Mouse (Mus musculus) intestine, postnatal 0 days (tissue): Measurements from ENCODE around the gene Mrpl16. TPM values are rescaled to one million over a fixed set of nuclear protein-coding genes. Genes with fewer than 3 reads are reported as not detected.

ENCODE experiments used
- ATAC-seq: fragments of 200-750 bp; cut with Nextera tagmentation; 2 replicates; pipeline ENCODE4 v1.8.0; 2017; ENCODE audit warnings: mild to moderate bottlenecking, moderate TSS enrichment, moderate library complexity
- H3K27ac ChIP-seq: fragments of 300-500 bp; sonication (generic); 2 replicates; pipeline ENCODE4 v1.5.1; 2014; ENCODE audit warnings: mild to moderate bottlenecking, low read depth, low read length, moderate library complexity
- H3K27me3 ChIP-seq: fragments of 300-500 bp; sonication (generic); replicated peaks from 2 replicates; pipeline ENCODE4 v1.6.1; 2014; ENCODE audit warnings: low read length, mixed read lengths; ENCODE audit not compliant: control insufficient read depth, insufficient read depth
- H3K36me3 ChIP-seq: fragments of 300-500 bp; sonication (generic); 2 replicates; pipeline ENCODE4 v1.6.1; 2014; ENCODE audit warnings: mild to moderate bottlenecking, moderate library complexity; ENCODE audit not compliant: control insufficient read depth, insufficient read depth
- H3K4me1 ChIP-seq: fragments of 300-500 bp; sonication (generic); replicated peaks from 2 replicates; pipeline ENCODE4 v1.6.1; 2014; ENCODE audit warnings: antibody characterized with exemption, low read length, mixed read lengths; ENCODE audit not compliant: control insufficient read depth, insufficient read depth
- H3K4me2 ChIP-seq: fragments of 300-500 bp; sonication (generic); replicated peaks from 2 replicates; pipeline ENCODE4 v1.6.1; 2014; ENCODE audit warnings: low read depth, mild to moderate bottlenecking, moderate library complexity
- H3K4me3 ChIP-seq: fragments of 300-500 bp; sonication (generic); 2 replicates; pipeline ENCODE4 v1.5.1; 2014; ENCODE audit warnings: low read depth, low read length
- H3K9ac ChIP-seq: fragments of 300-500 bp; sonication (generic); 2 replicates; pipeline ENCODE4 v1.6.1; 2014; ENCODE audit warnings: mild to moderate bottlenecking, low read depth, low read length
- H3K9me3 ChIP-seq: fragments of 300-500 bp; sonication (generic); 2 replicates; pipeline ENCODE4 v1.6.1; 2016; ENCODE audit warnings: mixed run types; ENCODE audit not compliant: control insufficient read depth
- CTCF ChIP-seq: sonication (generic); IDR thresholded peaks from 2 replicates; pipeline ENCODE4 v1.5.1; 2016; ENCODE audit warnings: low read depth, mild to moderate bottlenecking, control low read depth, antibody characterized with exemption, moderate library complexity
- WGBS: fragments of 180-500 bp; shearing (Covaris S2); extraction: QIAGEN DNeasy Blood & Tissue Kit; methylation state at CpG from one replicate; pipeline ENCODE4 v1.1.7; 2014; 5-methylcytosine and 5-hydroxymethylcytosine counted together
- polyA plus RNA-seq: library from polyadenylated mRNA; unstranded; fragments of >200 nt; fragmentation: Nextera tagmentation; extraction: Ambion mirVana; gene quantifications from 2 replicates; pipeline ENCODE4 v1.2.1, GENCODE M21; 2015

Mrpl16 gene
- polyA plus RNA-seq, 1 experiment from 2014 or later: 54.0 TPM

DNA sequence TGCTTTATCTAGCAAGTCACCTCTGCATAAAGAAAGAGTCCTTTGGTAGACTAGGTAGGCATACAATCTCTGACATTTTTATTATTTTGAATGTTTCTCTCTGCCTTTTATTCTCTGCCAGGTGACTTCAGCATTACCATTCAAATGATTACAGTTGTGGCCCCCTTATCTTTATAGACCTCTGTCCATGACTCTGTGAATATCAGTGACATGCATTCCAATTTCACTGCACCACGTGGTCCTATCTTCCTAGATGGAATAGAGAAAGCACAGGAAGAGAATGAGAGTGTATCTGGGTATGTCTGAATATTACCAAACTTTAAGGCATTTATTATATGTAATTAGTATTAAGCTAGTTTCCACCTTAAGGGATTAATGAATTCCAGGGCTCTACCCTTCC is 33.7 kb upstream of the Mrpl16 start:
- 17% methylated on average over 1 of the region's 1 CpGs for WGBS
- H3K4me1 ChIP-seq: no peaks in the 10 kb centered on the region
- no peak for ATAC-seq
- no peak overlapping the region for H3K4me2 ChIP-seq
- H3K9me3 ChIP-seq: no peaks in the 10 kb centered on the region
- no peak overlapping the region for H3K27ac ChIP-seq
- TF ChIP-seq CTCF: no peak
- H3K27me3 ChIP-seq: no peaks in the 10 kb centered on the region
- H3K4me3 ChIP-seq: no peak overlapping the region
- H3K36me3 ChIP-seq: no peaks in the 10 kb centered on the region
- H3K9ac ChIP-seq: no peak overlapping the region

DNA sequence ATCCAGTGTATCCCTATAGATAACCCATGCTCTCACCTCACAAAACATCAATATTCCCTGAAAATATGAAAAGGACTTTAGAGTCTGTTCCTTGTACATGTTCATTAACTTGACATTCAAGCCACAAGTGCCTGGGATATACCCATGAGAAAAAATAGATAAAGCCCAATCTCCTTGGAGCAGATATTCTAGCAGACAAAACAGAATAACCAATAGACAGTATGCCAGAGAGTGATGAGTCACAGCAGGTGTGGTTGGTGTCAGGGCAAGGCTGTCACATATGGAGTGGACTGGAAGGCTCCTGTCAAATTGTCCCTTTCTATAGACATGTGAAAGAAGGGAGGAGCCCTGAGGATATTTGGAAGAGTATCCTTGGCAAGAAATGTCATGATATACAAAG is 24.5 kb upstream of the Mrpl16 start:
- ATAC-seq: no peak
- Histone ChIP-seq H3K9me3 (no peaks in the 10 kb centered on the region), H3K4me1 (no peaks in the 10 kb centered on the region), H3K27me3 (no peaks in the 10 kb centered on the region), H3K4me2 (no peak overlapping the region), H3K27ac (no peak overlapping the region), H3K36me3 (no peaks in the 10 kb centered on the region), H3K4me3 (no peak overlapping the region), H3K9ac (no peak overlapping the region)
- no peak for TF ChIP-seq CTCF

DNA sequence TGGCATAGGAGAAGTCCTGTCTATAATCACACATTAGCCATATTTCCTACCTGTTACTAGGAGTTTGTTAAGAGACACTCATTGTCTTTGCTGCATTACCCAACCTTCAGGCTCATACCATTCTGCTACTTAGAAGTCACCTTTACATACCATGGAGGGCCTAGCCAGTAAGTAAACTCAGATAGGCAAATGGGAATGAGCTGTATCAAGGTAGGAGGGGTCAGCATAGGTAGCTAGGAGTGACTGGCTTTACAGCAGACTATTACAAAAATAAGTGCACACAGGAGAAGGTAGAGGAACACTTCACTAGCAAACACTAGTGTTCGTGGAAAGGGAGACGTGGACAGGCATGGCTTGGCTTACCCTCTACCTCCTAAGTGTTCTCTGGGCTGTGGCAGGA is 22.9 kb upstream of the Mrpl16 start, which contains the start of gene Gif:
Gene Gif (plus strand): TSS at position 257 of the 400 bp plus-strand sequence.
- no peak within 1 kb of the TSS for H3K9ac ChIP-seq
- no peak within 1 kb of the TSS for H3K27ac ChIP-seq
- H3K4me3 ChIP-seq: no peak within 1 kb of the TSS
- no peaks in the 10 kb centered on the region for H3K4me1 ChIP-seq
- H3K4me2 ChIP-seq: no peak within 1 kb of the TSS
- 85% methylated on average over 2 of the region's 2 CpGs for WGBS
- no peaks in the 10 kb centered on the region for H3K27me3 ChIP-seq
- TF ChIP-seq CTCF: no peak
- ATAC-seq: no peak
- no peaks in the 10 kb centered on the region for H3K36me3 ChIP-seq
- H3K9me3 ChIP-seq: no peaks in the 10 kb centered on the region

DNA sequence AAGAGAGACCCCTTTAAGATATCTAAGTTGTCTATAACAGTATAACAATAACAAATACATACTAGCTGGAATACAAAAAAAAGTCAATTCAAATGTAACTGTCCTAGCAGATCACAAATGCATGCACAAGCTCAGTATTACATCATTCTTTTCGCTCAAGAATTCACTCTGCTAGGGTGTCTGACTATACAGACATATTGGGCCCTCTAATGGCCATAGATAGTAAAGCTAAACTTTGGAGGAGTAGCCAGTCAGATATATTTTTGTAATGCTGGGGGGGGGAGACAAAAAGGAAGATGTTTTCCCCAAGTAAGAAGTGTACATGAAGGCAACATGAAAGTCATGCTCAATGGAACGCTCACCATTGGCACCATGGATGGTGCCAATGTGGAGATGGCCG is 5.1 kb upstream of the Mrpl16 start:
- H3K27me3 ChIP-seq: no peaks in the 10 kb centered on the region
- no peak for ATAC-seq
- H3K4me3 ChIP-seq: no peak overlapping the region
- TF ChIP-seq CTCF: peak; percentile 25; the same call in 1 of the 2 replicates
- no peak overlapping the region for H3K9ac ChIP-seq
- 81% methylated on average over 3 of the region's 3 CpGs for WGBS
- H3K27ac ChIP-seq: no peak overlapping the region
- no peaks in the 10 kb centered on the region for H3K9me3 ChIP-seq
- no peaks in the 10 kb centered on the region for H3K36me3 ChIP-seq
- no peaks in the 10 kb centered on the region for H3K4me1 ChIP-seq
- no peak overlapping the region for H3K4me2 ChIP-seq

DNA sequence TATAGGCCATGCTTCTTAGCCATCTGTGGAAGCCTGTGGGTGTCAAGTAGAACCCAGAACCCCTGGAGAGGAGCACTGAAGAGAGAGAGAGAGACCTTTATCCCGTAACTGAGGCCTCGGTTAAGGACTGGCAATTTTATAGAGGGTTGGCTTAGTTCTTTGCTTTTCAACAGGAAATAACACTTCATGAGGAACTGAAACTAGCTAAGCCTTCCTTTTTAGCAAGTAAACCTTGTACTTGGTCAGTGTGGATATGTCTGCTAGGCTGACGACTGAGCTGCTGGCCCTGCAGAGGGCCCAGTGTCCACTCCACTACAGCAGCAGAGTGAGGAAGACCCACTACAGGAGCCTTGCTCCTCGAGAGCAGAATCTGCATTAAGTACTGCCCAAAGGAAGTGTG is 3.8 kb upstream of the Mrpl16 start:
- H3K36me3 ChIP-seq: no peaks in the 10 kb centered on the region
- WGBS: 45% methylated on average over 4 of the region's 4 CpGs
- H3K4me1 ChIP-seq: no peaks in the 10 kb centered on the region
- no peaks in the 10 kb centered on the region for H3K9me3 ChIP-seq
- no peak overlapping the region for H3K4me3 ChIP-seq
- no peak overlapping the region for H3K4me2 ChIP-seq
- TF ChIP-seq CTCF: no peak
- ATAC-seq: no peak
- H3K27ac ChIP-seq: no peak overlapping the region
- no peak overlapping the region for H3K9ac ChIP-seq
- H3K27me3 ChIP-seq: no peaks in the 10 kb centered on the region

DNA sequence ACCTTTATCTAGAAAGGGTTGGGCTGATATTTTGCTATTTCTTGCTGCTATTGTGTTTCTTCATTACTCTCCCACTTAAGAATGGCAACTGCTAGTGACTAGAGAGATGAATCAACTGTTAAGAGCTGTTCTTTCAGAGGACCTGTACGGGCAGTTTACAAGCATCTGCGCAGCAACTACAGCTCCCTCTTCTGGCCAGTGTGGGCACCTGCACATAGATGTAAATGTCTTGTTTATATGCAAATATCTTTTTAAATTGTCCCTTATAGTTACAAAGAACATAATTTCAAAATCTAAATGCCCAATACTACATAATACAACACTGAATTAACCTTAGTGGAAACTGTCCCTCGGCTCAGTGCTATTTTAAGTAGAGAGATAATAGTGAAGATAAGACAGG is 2.0 kb upstream of the Mrpl16 start:
- 5% methylated on average over 3 of the region's 3 CpGs for WGBS
- no peaks in the 10 kb centered on the region for H3K9me3 ChIP-seq
- H3K27ac ChIP-seq: no peak overlapping the region
- no peaks in the 10 kb centered on the region for H3K4me1 ChIP-seq
- no peak overlapping the region for H3K9ac ChIP-seq
- H3K36me3 ChIP-seq: no peaks in the 10 kb centered on the region
- no peak for ATAC-seq
- no peak overlapping the region for H3K4me3 ChIP-seq
- TF ChIP-seq CTCF: peak; percentile 86
- H3K4me2 ChIP-seq: no peak overlapping the region
- H3K27me3 ChIP-seq: no peaks in the 10 kb centered on the region

DNA sequence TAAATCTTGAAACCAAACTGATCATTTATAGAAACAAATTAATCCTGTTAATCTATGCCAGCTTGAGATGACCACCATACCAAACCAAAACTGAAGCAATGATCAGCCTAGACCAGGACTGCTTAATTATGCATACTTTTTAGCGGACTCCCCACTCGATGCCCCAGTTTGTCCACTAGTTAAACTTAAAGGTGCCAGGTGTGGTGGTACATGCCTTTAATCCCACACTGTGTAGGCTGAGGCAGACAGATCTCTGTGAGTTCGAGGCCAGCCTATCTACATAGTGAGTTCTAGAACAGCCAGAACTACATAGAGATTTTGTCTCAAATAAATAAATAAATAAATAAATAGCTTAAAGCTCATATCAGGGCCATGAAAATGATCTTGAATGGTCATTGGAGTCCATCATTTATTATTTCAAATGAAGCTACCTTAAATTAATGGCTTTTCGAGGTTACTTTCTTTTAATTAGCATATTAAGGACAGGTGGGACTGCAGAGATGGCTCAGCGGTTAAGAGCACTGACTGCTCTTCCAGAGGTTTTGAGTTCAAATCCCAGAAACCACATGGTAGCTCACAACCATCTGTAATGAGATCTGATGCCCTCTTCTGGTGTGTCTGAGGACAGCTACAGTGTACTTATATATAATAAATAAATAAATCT is 802 bp upstream of the Mrpl16 start:
- Histone ChIP-seq H3K4me1 (no peaks in the 10 kb centered on the region), H3K4me2 (peak overlapping the region; percentile 90), H3K4me3 (no peak overlapping the region), H3K36me3 (peaks cover 5% of the 10 kb centered on the region; the same call in 1 of the 2 replicates), H3K27ac (no peak overlapping the region), H3K9ac (no peak overlapping the region), H3K9me3 (no peaks in the 10 kb centered on the region), H3K27me3 (no peaks in the 10 kb centered on the region)
- no peak for TF ChIP-seq CTCF
- ATAC-seq: no peak
- WGBS: 89% methylated on average over 5 of the region's 5 CpGs
